Mouse (Mus musculus) embryo, embryonic 11.5 days (tissue): Measurements from ENCODE around the gene Iqschfp.
"Not testable (repeated sequence)": the region's sequence is repeated elsewhere in the genome, so short reads cannot be mapped to it uniquely, and the experiment has no call there.

Experiments
- DNase-seq: peaks from one replicate; pipeline ENCODE4 v3.0.0-alpha.2; 2012; ENCODE audit warnings: low read depth, low spot score

Gene Iqschfp

DNA sequence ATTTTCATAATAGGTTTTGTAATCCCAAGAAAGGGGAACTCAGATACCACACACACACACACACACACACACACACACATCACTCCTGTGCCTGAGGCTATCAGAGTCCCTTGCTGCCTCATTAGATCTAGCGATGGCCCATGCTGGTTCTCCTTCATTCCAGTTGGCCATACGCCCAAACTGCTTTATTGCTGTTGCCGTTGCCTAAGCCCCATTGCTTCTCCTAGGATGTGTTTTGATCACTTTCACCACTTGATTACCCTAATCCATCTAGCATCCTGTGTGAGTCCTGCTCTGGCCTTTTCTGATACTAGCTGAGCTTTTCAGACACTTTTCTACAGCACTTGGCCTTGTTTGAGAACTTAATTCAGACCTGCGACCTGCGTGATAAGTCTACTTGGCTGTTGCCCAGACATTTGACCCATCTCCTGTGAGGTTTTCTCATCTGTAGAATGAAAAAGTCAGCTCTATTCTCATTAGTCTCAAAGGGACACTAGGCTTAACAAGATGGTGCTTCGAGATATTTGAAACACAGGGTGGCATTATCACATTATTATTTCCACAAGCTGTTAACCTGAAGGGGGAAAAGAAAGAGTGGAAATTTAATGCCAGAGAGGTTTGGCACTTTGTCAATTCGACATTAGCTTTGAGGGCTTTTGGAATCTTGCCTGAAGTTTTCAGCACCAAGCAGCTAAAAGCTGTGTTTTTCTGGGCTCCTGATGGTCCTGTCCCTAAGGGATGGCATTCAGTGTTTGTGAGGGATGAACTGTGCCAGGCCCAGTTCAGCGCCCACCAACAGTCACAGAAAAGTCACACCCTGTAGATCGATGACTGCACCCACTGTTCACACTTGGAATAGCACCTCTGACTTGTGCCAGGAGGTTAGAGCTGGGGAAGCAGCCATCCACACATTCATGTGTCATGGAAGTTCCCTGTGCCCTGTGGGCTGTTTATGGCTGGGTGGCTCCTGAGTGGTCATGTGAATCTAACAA lies 179.7 kb downstream of the Iqschfp start:
- no peak for DNase-seq

DNA sequence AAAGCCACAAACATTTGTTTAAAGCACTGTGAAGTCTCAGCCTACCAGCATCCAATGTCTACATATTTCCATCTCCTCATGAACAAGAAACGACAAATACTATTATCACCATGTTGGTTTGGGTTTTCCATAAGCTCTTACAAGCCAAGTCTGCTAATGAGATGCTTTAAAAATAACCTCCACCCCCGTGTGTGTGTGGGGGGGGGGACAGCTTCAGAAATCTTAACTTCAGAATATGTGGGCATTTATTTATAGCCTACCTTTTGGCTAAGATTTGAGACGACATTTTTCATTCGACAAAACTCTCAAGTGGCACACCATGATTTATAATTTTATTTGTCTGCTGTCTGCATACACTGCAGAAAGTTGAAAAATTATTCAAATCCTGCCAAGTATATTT lies 185.4 kb downstream of the Iqschfp start:
- no peak for DNase-seq

DNA sequence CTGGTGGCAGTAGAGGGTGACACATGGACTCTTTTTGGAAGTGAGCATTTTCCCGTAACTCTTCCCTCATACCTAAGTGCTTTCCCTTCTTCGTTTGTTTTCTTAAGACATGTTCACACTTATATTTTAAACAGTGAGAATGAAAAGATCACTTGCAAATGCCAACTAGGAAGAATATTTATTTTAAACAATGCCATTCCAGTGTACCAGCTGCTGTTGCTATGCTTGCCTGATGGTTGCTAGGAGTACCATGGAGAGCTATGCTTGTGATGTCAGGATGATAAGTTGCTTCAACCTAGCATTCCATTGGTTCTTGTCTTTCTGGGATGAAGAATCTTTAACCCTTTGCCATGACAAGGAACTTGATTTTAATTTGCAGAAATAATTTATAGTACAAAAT lies 193.0 kb downstream of the Iqschfp start:
- DNase-seq = no peak

DNA sequence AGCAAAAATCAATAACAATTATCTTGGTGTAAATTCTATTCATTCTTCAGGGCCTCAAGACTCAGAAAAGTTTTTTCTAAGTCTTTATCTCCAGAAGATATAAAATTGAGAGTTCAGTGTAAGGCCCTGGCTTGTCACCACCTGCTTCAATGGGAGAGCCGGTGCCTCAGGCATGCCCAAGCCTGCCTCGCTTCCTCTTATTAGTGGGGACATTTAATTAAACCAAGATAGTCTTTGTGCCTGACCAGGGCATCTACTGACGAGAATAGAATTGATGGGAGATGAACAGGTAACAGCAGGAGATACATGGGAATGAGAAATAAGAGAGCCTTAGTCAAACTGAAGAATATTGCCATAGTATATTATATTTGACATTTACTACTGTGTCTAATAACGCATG lies 200.1 kb downstream of the Iqschfp start:
- no peak for DNase-seq

- no peak for DNase-seq
Observed at GRCm38 (mm10) chr3:68096724-68097431, 204.8 kb downstream of the Iqschfp start.

GRCm38 (mm10) chr3:68099561-68099960 lies 207.5 kb downstream of the Iqschfp start:
- DNase-seq = not testable (repeated sequence)

DNA sequence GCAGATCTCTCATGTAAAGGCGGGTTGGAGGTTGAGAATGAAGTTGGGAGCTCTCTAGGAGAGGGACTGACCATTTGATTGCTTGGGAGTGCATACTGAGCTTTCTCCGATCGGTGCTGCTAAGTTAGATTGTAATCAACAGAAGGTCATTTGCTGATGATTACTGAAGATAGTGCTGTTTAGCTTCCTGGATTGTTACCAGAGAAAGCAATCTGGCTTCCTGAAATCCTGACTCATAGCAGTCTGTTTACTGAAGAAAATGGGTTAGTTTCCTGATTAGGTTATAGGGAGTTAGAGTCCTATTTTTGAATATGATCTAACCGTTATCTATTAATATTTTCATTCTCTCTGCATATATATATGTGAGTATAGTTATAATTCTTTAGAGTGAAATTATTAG lies 209.3 kb downstream of the Iqschfp start:
- no peak for DNase-seq

GRCm38 (mm10) chr3:68105081-68105685 lies 213.2 kb downstream of the Iqschfp start:
- DNase-seq = no peak

GRCm38 (mm10) chr3:68121338-68121737 lies 229.3 kb downstream of the Iqschfp start:
- no peak for DNase-seq

DNA sequence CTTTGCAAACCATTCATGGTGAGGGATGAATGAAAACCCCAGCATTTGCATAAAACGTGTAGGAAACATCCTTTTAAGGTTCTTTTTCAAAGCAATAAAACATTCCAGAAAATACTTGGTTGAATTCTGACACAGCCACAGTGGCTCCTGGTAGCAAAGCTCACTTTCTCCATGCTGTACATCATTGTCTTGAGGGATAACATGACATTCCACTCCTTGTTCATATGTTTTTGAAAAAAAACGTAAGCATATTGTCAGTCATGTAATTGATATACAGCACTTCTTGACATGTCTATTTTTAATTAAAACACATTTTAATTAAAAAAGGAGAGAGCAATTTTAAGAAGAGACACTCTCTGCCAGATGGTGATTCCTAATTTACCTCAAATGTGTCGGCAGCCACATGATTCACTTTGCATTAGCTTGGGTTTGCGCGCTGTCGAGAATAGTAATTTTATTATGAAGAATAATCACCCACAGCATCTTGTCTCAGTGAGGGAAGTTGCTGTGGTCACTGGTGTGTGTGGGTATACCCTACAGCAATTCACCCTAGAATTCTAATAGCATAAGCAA lies 234.3 kb downstream of the Iqschfp start:
- no peak for DNase-seq

DNA sequence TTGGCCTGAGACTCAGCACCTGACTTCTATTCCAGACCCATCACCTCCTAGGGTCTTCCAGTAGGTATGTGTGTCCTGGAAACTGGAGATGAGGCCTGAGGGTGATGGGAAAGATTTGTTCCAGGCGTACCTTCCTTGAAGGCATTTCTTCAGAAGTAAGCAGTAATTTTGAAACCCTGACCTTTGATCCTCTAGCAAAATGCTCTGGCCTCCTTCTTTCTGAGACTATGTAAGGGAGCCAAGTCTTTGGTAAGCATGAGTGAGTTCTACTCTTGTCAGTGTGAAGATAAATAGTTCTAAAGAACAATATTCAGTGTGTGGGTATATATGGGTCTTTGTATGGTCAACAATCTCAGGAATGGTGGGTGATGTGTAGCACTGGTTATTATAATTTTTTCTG lies 238.4 kb downstream of the Iqschfp start:
- DNase-seq = no peak

DNA sequence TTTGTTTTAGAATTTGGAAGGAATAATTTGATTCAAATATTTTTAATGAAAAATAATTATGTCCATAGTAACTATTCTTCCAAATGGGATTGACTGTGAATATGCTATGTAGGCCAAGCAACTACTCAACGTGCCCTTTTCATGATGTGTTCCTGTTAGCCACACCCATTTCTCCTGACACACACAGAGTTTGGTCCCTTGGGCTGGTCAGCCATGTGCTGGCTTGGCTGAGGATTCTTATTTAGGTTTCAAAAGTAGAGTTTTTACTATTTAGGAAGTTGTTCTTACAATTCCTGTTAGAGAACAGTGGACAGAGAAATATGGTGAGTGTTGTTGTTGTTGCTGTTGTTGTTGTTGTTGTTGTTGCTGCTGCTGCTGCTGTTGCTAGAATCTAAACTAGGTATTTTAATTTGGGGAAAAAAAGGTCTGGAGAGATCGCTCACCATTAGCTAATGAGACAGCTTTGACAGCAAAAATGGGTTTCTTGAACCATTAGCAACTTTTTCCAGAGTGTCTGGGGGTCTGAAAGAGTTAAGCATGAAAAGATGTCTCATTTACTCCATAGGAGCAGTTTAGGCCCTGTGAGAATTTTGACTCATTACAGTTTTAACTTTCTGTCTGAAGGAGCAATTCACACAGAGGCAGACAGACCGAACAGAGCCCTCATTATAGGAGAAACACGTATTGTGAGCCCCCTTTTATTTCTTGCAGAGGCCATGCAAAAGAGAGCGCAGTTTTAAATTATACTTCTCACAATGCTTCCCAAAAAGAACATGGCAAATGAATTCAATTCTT lies 247.0 kb downstream of the Iqschfp start:
- no peak for DNase-seq

DNA sequence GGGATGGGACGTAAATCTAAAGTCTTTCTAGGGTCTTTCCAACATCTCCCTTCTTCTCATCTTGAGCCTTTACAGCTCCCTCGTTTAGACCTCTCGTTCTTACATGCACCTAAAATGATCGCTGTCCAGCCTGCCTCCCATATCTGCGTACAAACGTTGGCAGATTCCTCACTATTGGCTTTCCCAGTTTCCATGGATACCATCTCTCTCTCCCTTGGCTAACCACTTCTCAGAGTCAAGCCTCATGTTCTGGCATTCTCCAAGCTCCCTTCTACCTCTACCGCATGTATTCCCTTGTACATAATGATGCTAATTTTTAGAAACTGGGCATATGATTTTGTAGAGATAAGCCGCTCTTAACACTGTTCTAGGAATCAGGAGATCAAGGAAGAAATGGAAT lies 258.7 kb downstream of the Iqschfp start:
- DNase-seq = no peak

DNA sequence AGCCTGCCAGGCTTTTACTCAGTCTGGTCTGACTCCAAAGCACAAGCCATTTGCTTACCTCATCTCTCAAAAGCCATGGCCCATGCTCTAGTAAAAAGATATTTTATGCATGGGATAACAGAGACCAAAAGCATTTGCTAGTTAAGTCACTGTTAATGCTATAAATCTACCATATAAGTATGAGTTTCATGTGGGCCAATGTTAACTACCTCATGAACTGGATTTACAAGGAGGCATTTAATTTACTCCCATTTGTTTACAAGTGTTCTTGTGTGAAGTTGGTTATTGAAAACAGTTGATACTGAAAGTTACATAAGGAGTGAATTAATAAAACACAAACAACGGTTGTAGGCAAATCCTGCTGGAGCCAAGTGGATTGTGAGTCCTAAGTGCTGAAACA lies 268.1 kb downstream of the Iqschfp start:
- DNase-seq = no peak

DNA sequence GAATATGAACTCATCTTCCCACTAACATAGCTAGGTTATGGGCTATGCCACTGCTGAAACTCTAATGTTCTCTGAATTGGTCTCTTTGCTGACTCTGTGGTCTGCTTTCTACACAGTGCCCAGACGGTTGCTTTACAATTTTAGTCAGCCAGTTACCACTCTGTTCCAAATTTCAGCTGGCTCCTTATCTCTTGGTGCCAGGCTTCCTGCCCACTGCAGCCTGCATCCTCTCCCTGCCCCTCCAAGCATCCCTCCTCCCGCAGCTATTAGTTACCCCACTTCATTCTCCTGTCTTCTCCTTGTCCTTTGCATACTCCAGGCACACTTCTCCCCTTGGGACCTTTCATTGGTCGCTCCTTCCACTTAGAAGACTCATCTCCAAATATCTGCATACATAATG lies 268.7 kb downstream of the Iqschfp start:
- no peak for DNase-seq

DNA sequence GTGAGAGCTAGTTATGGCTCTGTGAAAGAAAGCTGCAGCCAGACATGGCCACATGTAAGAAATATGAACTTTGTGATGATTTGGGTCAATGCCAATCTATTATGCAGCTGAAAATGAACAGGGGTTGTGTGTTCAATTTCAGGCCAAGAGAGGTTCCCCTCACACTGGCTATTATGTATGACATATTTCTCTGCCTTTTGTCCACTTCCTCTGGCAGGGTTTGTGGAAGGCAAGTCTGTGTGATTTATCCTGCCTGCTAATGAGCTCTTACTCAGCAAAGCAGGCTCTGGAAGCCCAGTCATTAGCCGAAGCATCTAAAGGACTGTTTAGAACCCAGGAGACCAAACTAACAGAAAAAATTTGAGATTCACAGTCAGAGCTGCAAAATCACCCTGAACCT lies 286.2 kb downstream of the Iqschfp start:
- DNase-seq = no peak

GRCm38 (mm10) chr3:68187471-68187870 lies 295.4 kb downstream of the Iqschfp start:
- no peak for DNase-seq

- DNase-seq = no peak
Observed at GRCm38 (mm10) chr3:68189100-68189499, 297.1 kb downstream of the Iqschfp start.

- DNase-seq = no peak
Observed at GRCm38 (mm10) chr3:68196933-68197332, 304.9 kb downstream of the Iqschfp start.

DNA sequence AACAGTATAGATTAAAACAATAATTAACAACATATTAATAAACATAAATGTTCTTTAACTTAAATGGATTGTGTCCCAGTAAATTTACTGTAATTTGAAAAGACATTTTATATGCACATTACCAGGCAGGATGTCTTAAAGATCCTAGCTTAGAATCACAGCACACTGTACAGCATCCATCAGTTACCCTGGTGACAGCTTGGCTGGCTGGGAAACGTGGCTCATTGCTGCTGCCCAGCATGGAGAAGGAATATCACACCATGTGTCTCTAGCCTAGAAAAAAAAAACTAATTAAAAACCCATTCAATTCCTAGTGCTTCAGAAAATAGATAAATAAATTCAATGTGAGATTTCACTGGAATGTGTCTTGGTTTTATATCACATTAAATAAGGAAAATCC lies 309.2 kb downstream of the Iqschfp start:
- DNase-seq = no peak
